14 mouse cellular contexts compared by ENCODE assay signal in genomic region chr13:23928637-23929036, GRCm38 (mm10). TPM values are rescaled to one million over a fixed set of nuclear protein-coding genes. Genes with fewer than 3 reads are reported as not detected.
DNase-seq lines count a peak whose midpoint lies in the region; ATAC-seq lines count a peak whose summit lies in the region.
"Had no signal": no experiment of that assay in that cellular context is flagged by ENCODE, and none has a peak within 500 bp of the region (broad histone marks: within the 10 kb centered on the region; RNA-seq: fewer than 3 reads in every experiment).

No protein-coding gene starts in this region.

- H3K27me3 ChIP-seq in heart, embryonic 15.5 days = peaks cover 2% of the 10 kb centered on the region; the same call in 1 of the 2 replicates
- no peaks in the 10 kb centered on the region for H3K27me3 ChIP-seq in liver, embryonic 13.5 days
- H3K27me3 ChIP-seq: forebrain, embryonic 12.5 days; hindbrain, embryonic 13.5 days; neural tube, embryonic 15.5 days had no signal

- no peak for DNase-seq in heart, postnatal 25 days (ENCODE audit: low spot score)
- peak; percentile 10 for DNase-seq in adipocyte (ENCODE audit: low spot score)
- DNase-seq in liver, embryonic 13.5 days = no peak
- peak; percentile 61 for DNase-seq in lung, postnatal 36 days
- no peak for DNase-seq in embryo, embryonic 10 days (ENCODE audit: low spot score)
- no peak for DNase-seq in B cell, adult 2 months
- DNase-seq: gastrocnemius, postnatal 25 days; kidney, postnatal 36 days; thymus, adult 2 months had no signal

- H3K4me3 ChIP-seq in heart, embryonic 15.5 days = no peak overlapping the region
- H3K4me3 ChIP-seq in liver, embryonic 13.5 days (replicated peaks) = no peak overlapping the region
- H3K4me3 ChIP-seq: forebrain, embryonic 12.5 days; hindbrain, embryonic 13.5 days; neural tube, embryonic 15.5 days had no signal

- H3K4me1 ChIP-seq in heart, embryonic 15.5 days (replicated peaks) = 0 out of 2 replicates have a peak, but pooled peaks cover 6% of the 10 kb centered on the region
- H3K4me1 ChIP-seq in liver, embryonic 13.5 days (replicated peaks) = peaks cover 7% of the 10 kb centered on the region
- H3K4me1 ChIP-seq: forebrain, embryonic 12.5 days; hindbrain, embryonic 13.5 days; neural tube, embryonic 15.5 days had no signal

- no peak overlapping the region for H3K9ac ChIP-seq in heart, embryonic 15.5 days
- no peak overlapping the region for H3K9ac ChIP-seq in liver, embryonic 13.5 days
- H3K9ac ChIP-seq: forebrain, embryonic 12.5 days; hindbrain, embryonic 13.5 days; neural tube, embryonic 15.5 days had no signal

- intact Hi-C loops in heart, postnatal 25 days (cut with DNase I) = no loop called here

- H3K9me3 ChIP-seq in heart, embryonic 15.5 days (replicated peaks) = no peaks in the 10 kb centered on the region
- no peaks in the 10 kb centered on the region for H3K9me3 ChIP-seq in liver, embryonic 13.5 days (replicated peaks)
- H3K9me3 ChIP-seq: forebrain, embryonic 12.5 days; hindbrain, embryonic 13.5 days; neural tube, embryonic 15.5 days had no signal

- no peak overlapping the region for H3K27ac ChIP-seq in heart, embryonic 15.5 days
- H3K27ac ChIP-seq in liver, embryonic 13.5 days = no peak overlapping the region
- H3K27ac ChIP-seq: forebrain, embryonic 12.5 days; hindbrain, embryonic 13.5 days; neural tube, embryonic 15.5 days had no signal

- H3K4me2 ChIP-seq in heart, embryonic 15.5 days = peak overlapping the region; percentile 26; the same call in 1 of the 2 replicates
- H3K4me2 ChIP-seq in liver, embryonic 13.5 days = no peak overlapping the region
- H3K4me2 ChIP-seq: forebrain, embryonic 12.5 days; hindbrain, embryonic 13.5 days; neural tube, embryonic 15.5 days had no signal

- ATAC-seq in heart, embryonic 15.5 days (replicated peaks; ENCODE audit: insufficient number of reproducible peaks, insufficient read depth, low FRiP score, low read depth) = no peak
- peak; percentile 51 for ATAC-seq in liver, embryonic 13.5 days (ENCODE audit: low read depth)

- WGBS in heart, embryonic 15.5 days = 29% methylated on average over 3 of the region's 3 CpGs
- WGBS in liver, embryonic 13.5 days (ENCODE audit: insufficient replicate concordance) = 27% methylated on average over 3 of the region's 3 CpGs

- no peaks in the 10 kb centered on the region for H3K36me3 ChIP-seq in heart, embryonic 15.5 days
- no peaks in the 10 kb centered on the region for H3K36me3 ChIP-seq in liver, embryonic 13.5 days
- H3K36me3 ChIP-seq: forebrain, embryonic 12.5 days; hindbrain, embryonic 13.5 days; neural tube, embryonic 15.5 days had no signal

RNA-seq across cellular contexts. Expression of gene Hist1h2ba, which starts 5.3 kb away (rescaled TPM):
- not detected in 2 replicates for polyA plus RNA-seq in heart, embryonic 15.5 days (2015; fragmentation: Nextera tagmentation; extraction: Ambion mirVana)
- total RNA-seq in heart, postnatal 25 days (2021) = not detected
- polyA plus RNA-seq in liver, embryonic 13.5 days (2015; fragmentation: Nextera tagmentation; extraction: Ambion mirVana) = not detected in 2 replicates
- total RNA-seq: gastrocnemius, postnatal 25 days; midbrain, postnatal 0 days had no signal
- polyA plus RNA-seq: forebrain, embryonic 12.5 days; hindbrain, embryonic 13.5 days; midbrain, postnatal 0 days; neural tube, embryonic 15.5 days; thymus, adult 2 months had no signal

RNA-seq across cellular contexts. Expression of gene Hist1h2aa, which starts 5.6 kb away (rescaled TPM):
- not detected in 2 replicates for polyA plus RNA-seq in heart, embryonic 15.5 days (2015; fragmentation: Nextera tagmentation; extraction: Ambion mirVana)
- not detected for total RNA-seq in heart, postnatal 25 days (2021)
- polyA plus RNA-seq in liver, embryonic 13.5 days (2015; fragmentation: Nextera tagmentation; extraction: Ambion mirVana) = not detected in 2 replicates
- total RNA-seq: gastrocnemius, postnatal 25 days; midbrain, postnatal 0 days had no signal
- polyA plus RNA-seq: forebrain, embryonic 12.5 days; hindbrain, embryonic 13.5 days; midbrain, postnatal 0 days; neural tube, embryonic 15.5 days; thymus, adult 2 months had no signal

RNA-seq across cellular contexts. Expression of gene Slc17a4, which starts 13.8 kb away (rescaled TPM):
- polyA plus RNA-seq in heart, embryonic 15.5 days (2015; fragmentation: Nextera tagmentation; extraction: Ambion mirVana) = not detected in 2 replicates
- not detected for total RNA-seq in heart, postnatal 25 days (2021)
- polyA plus RNA-seq in liver, embryonic 13.5 days (2015; fragmentation: Nextera tagmentation; extraction: Ambion mirVana) = 0.06 and 0.07 TPM in 2 replicates
- total RNA-seq: gastrocnemius, postnatal 25 days; midbrain, postnatal 0 days had no signal
- polyA plus RNA-seq: forebrain, embryonic 12.5 days; midbrain, postnatal 0 days had no signal

Comparison
In these comparisons a context has a peak if more than half of its experiments do, and no peak if none do; other contexts are left out.
1. DNase-seq: peak in adipocyte (single experiment) and lung, postnatal 36 days (single experiment); none in heart, postnatal 25 days (single experiment), liver, embryonic 13.5 days (single experiment), embryo, embryonic 10 days (single experiment) and B cell, adult 2 months (0 of 2).